Mouse (Mus musculus) forebrain, postnatal 0 days (tissue): ENCODE results near the gene Emp2. TPM values are rescaled to one million over a fixed set of nuclear protein-coding genes. Genes with fewer than 3 reads are reported as not detected.

ENCODE experiments used
- ATAC-seq: fragments of 200-750 bp; cut with Nextera tagmentation; 2 replicates; pipeline ENCODE4 v1.8.0; 2017; ENCODE audit warnings: mild to moderate bottlenecking, moderate library complexity
- DNase-seq: peaks from one replicate; pipeline ENCODE4 v3.0.0-alpha.2; 2015
- H3K27ac ChIP-seq: fragments of 300-500 bp; sonication (generic); 2 replicates; pipeline ENCODE4 v1.5.1; 2014; ENCODE audit warnings: low read depth, mild to moderate bottlenecking, antibody characterized with exemption, low read length, moderate library complexity, mixed read lengths
- H3K27me3 ChIP-seq: fragments of 300-500 bp; sonication (generic); 2 replicates; pipeline ENCODE4 v1.6.1; 2014; ENCODE audit warnings: mild to moderate bottlenecking, low read length, mixed read lengths; ENCODE audit not compliant: insufficient read depth
- H3K36me3 ChIP-seq: fragments of 300-500 bp; sonication (generic); 2 replicates; pipeline ENCODE4 v1.6.1; 2014; ENCODE audit warnings: mild to moderate bottlenecking, moderate library complexity; ENCODE audit not compliant: insufficient read depth
- H3K4me1 ChIP-seq: fragments of 300-500 bp; sonication (generic); 2 replicates; pipeline ENCODE4 v1.6.1; 2014; ENCODE audit warnings: antibody characterized with exemption; ENCODE audit not compliant: insufficient read depth
- H3K4me2 ChIP-seq: fragments of 300-500 bp; sonication (generic); 2 replicates; pipeline ENCODE4 v1.6.1; 2014; ENCODE audit warnings: low read depth, mild to moderate bottlenecking, moderate library complexity
- H3K4me3 ChIP-seq: fragments of 300-500 bp; sonication (generic); 2 replicates; pipeline ENCODE4 v1.5.1; 2014; ENCODE audit warnings: low read depth, low read length, mixed read lengths
- H3K9ac ChIP-seq: fragments of 300-500 bp; sonication (generic); 2 replicates; pipeline ENCODE4 v1.6.1; 2014; ENCODE audit warnings: mild to moderate bottlenecking
- H3K9me3 ChIP-seq: fragments of 300-500 bp; sonication (generic); 2 replicates; pipeline ENCODE4 v1.6.1; 2016; ENCODE audit warnings: low read length
- CTCF ChIP-seq: sonication (generic); IDR thresholded peaks from 2 replicates; pipeline ENCODE4 v1.5.1; 2016; ENCODE audit warnings: antibody characterized with exemption, control low read depth, low read depth
- WGBS: fragments of 180-500 bp; shearing (Covaris S2); extraction: QIAGEN DNeasy Blood & Tissue Kit; methylation state at CpG from one replicate; pipeline ENCODE4 v1.1.7; 2014; 5-methylcytosine and 5-hydroxymethylcytosine counted together
- polyA plus RNA-seq: library from polyadenylated mRNA; unstranded; fragments of >200 nt; fragmentation: Nextera tagmentation; extraction: Ambion mirVana; gene quantifications from 2 replicates; pipeline ENCODE4 v1.2.1, GENCODE M21; 2015
- total RNA-seq: library from RNA; depleted of rRNA; stranded (reverse); fragments of >200 nt; gene quantifications from 2 replicates; pipeline ENCODE4 v1.2.3, GENCODE M21; 2014

Emp2 gene
- total and polyA plus RNA-seq, 2 experiments from 2014 or later, result 12.1 to 18.5 TPM

DNA sequence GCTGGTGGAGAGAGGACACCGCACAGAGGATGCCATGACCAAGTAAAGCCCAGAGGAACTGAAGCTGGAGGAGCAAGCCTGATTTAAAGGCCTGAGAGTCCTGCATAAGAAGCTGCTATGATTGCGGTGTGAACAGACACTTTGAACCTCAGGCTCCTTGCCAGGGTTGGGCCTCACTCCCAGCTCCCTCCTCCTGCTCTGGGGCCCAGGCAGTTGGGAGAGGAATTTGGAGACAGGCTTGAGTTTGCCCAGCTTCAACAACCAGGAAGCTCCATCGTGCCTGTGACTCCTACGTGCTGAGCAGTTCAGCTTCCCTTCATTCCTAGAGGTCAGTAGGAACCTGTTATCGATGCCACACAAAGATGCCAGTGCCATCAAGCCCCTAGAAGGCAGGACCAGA lies 35.7 kb upstream of the Emp2 start:
- Histone ChIP-seq H3K4me3 (no peak overlapping the region), H3K36me3 (no peaks in the 10 kb centered on the region), H3K4me1 (no peaks in the 10 kb centered on the region), H3K9me3 (no peaks in the 10 kb centered on the region), H3K27ac (no peak overlapping the region), H3K27me3 (no peaks in the 10 kb centered on the region), H3K4me2 (no peak overlapping the region), H3K9ac (no peak overlapping the region)
- ATAC-seq, result no peak
- no peak for DNase-seq
- TF ChIP-seq CTCF, result no peak
- 74% methylated on average over 5 of the region's 5 CpGs for WGBS

GRCm38 (mm10) chr16:10347551-10347950 lies 33.8 kb upstream of the Emp2 start:
- ATAC-seq (no peak), DNase-seq (no peak)
- Histone ChIP-seq H3K9me3 (no peaks in the 10 kb centered on the region), H3K4me1 (no peaks in the 10 kb centered on the region), H3K27ac (no peak overlapping the region), H3K27me3 (no peaks in the 10 kb centered on the region), H3K4me3 (no peak overlapping the region), H3K9ac (no peak overlapping the region), H3K4me2 (no peak overlapping the region), H3K36me3 (no peaks in the 10 kb centered on the region)
- no peak for TF ChIP-seq CTCF
- 79% methylated on average over 7 of the region's 7 CpGs for whole genome bisulfite sequencing

- no peak overlapping the region for H3K27ac ChIP-seq
- no peak overlapping the region for H3K4me2 ChIP-seq
- no peaks in the 10 kb centered on the region for H3K27me3 ChIP-seq
- no peak overlapping the region for H3K4me3 ChIP-seq
- H3K9me3 ChIP-seq, result no peaks in the 10 kb centered on the region
- ATAC-seq (no peak), DNase-seq (no peak)
- no peak overlapping the region for H3K9ac ChIP-seq
- 69% methylated on average over 4 of the region's 4 CpGs for WGBS
- TF ChIP-seq CTCF, result no peak
- no peaks in the 10 kb centered on the region for H3K36me3 ChIP-seq
- H3K4me1 ChIP-seq, result no peaks in the 10 kb centered on the region
Observed at GRCm38 (mm10) chr16:10341110-10341509, 27.3 kb upstream of the Emp2 start.

- H3K9me3 ChIP-seq, result no peaks in the 10 kb centered on the region
- 83% methylated on average over 10 of the region's 10 CpGs for WGBS
- no peak for ATAC-seq
- H3K4me2 ChIP-seq, result no peak overlapping the region
- H3K36me3 ChIP-seq, result no peaks in the 10 kb centered on the region
- no peak overlapping the region for H3K27ac ChIP-seq
- no peaks in the 10 kb centered on the region for H3K27me3 ChIP-seq
- no peak for TF ChIP-seq CTCF
- no peaks in the 10 kb centered on the region for H3K4me1 ChIP-seq
- no peak for DNase-seq
- no peak overlapping the region for H3K9ac ChIP-seq
- H3K4me3 ChIP-seq, result no peak overlapping the region
Observed at GRCm38 (mm10) chr16:10339930-10340329, 26.2 kb upstream of the Emp2 start.

GRCm38 (mm10) chr16:10338601-10339000 lies 24.8 kb upstream of the Emp2 start:
- Histone ChIP-seq H3K4me1 (no peaks in the 10 kb centered on the region), H3K27ac (no peak overlapping the region), H3K36me3 (no peaks in the 10 kb centered on the region), H3K4me2 (no peak overlapping the region), H3K9ac (no peak overlapping the region), H3K9me3 (no peaks in the 10 kb centered on the region), H3K4me3 (no peak overlapping the region), H3K27me3 (no peaks in the 10 kb centered on the region)
- WGBS, result 95% methylated on average over 5 of the region's 5 CpGs
- ATAC-seq (no peak), DNase-seq (no peak)
- TF ChIP-seq CTCF, result no peak

GRCm38 (mm10) chr16:10337422-10338197 lies 23.8 kb upstream of the Emp2 start:
- WGBS, result 84% methylated on average over 13 of the region's 13 CpGs
- Histone ChIP-seq H3K9ac (no peak overlapping the region), H3K9me3 (no peaks in the 10 kb centered on the region), H3K36me3 (no peaks in the 10 kb centered on the region), H3K27ac (no peak overlapping the region), H3K4me3 (no peak overlapping the region), H3K4me1 (no peaks in the 10 kb centered on the region), H3K27me3 (no peaks in the 10 kb centered on the region), H3K4me2 (no peak overlapping the region)
- no peak for DNase-seq
- no peak for ATAC-seq
- no peak for TF ChIP-seq CTCF

GRCm38 (mm10) chr16:10336454-10337421 lies 23.0 kb upstream of the Emp2 start:
- Histone ChIP-seq H3K4me2 (no peak overlapping the region), H3K4me3 (no peak overlapping the region), H3K27me3 (no peaks in the 10 kb centered on the region), H3K4me1 (no peaks in the 10 kb centered on the region), H3K9me3 (no peaks in the 10 kb centered on the region), H3K9ac (no peak overlapping the region), H3K27ac (no peak overlapping the region), H3K36me3 (no peaks in the 10 kb centered on the region)
- DNase-seq (no peak), ATAC-seq (no peak)
- 88% methylated on average over 19 of the region's 19 CpGs for WGBS
- no peak for TF ChIP-seq CTCF
